Mouse (Mus musculus): ENCODE measurements at regions not wholly inside any gene's neighbourhood (a gene's known extent, or its start where the extent isn't known, plus 50 kb on each side); places are given as distances from the start of the nearest gene placed in this dataset.

DNA sequence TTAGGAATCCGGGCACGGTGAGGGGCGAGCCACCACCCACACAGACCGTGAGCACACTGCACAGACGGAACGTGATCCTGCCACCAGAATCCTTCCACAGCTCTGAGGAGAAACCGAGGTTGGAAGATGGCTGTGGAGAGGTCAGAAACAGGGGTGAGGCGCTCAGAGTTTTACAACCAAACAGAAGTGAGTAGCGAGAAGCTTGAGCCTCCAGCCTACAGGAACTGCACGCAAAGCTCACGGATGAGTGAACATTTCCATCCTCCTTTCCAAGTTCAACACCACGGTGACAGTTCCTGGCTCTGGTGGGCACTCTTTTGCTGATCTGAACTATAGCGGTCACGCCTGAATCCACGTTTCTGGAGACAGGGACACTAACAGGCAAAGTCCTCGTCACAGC lies 225.6 kb downstream of the Bcl2l11 start:
- Histone ChIP-seq H3K4me3 (ENCODE audit: insufficient read depth, low read depth, low read length) (no peak overlapping the region), H3K4me1 (ENCODE audit: control insufficient read depth, insufficient read depth, insufficient read length, low read length) (no peaks in the 10 kb centered on the region), H3K27ac (replicated peaks; ENCODE audit: low read depth, low read length) (no peak overlapping the region)

DNA sequence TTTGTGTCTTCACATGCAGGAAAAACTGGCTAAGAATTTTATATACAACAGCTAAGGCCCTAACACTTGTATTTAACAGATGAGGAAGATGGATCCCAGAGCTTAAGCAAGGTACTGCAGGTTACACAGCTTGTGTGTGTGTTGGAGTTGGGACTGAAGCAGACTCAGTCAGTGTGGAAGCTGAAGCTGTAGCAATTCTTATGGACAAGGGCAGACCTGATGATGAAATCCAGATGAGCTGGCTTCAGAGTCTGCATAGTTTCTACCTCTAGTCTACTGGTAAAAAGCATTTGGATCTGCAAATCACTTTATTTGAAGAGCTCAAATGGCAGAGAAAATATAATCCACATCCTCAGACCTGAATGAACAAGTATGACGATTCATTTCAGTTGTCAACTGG lies 226.7 kb downstream of the Bcl2l11 start:
- H3K27ac ChIP-seq (replicated peaks; ENCODE audit: low read depth, low read length): no peak overlapping the region
- no peaks in the 10 kb centered on the region for H3K4me1 ChIP-seq (ENCODE audit: control insufficient read depth, insufficient read depth, insufficient read length, low read length)
- no peak overlapping the region for H3K4me3 ChIP-seq (ENCODE audit: insufficient read depth, low read depth, low read length)

DNA sequence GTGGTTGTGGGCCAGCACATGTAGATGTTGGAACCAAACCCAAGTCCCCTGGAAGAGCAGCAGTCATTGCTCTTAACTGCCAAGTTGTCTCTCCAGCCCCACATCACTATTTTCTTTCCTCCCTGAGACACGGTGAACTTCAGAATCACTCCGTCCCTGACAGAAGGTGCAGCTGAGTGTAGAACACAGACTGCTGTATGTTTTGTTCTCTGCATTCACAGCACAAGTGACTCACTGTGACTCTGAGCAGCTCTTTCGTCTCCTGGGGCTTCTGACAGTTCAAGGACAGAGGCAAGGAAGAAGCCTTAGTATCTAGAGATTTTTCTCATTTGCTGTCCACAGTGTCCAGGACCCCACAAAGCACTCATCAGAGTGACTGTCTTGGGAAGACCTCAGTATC lies 227.6 kb downstream of the Bcl2l11 start:
- no peak overlapping the region for H3K27ac ChIP-seq (replicated peaks; ENCODE audit: low read depth, low read length)

DNA sequence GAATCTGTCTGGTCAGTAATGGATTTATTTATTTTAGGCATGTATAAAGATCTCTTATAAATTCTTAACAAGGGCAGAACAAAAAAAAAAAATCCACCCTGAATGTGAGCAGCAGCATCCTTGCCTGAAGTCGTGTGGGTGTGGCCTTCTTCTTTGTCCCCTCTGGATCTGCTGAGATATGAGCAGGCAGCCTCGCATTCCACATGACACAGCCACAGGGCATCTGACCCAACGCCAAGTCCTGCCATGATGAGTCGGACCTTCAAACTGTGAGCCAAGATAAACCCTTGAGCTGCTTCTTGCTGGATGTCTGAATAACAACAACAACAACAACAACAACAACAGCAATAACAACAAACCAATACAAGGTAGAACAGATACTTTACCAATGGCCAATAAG lies 230.5 kb downstream of the Bcl2l11 start:
- Histone ChIP-seq H3K27ac (replicated peaks; ENCODE audit: low read depth, low read length) (no peak overlapping the region), H3K4me3 (ENCODE audit: insufficient read depth, low read depth, low read length) (no peak overlapping the region), H3K4me1 (ENCODE audit: control insufficient read depth, insufficient read depth, insufficient read length, low read length) (peaks cover 12% of the 10 kb centered on the region; the same call in 1 of the 2 replicates)

More for the DNA sequence above, 227.6 kb downstream of the Bcl2l11 start:
- Histone ChIP-seq H3K4me3 (ENCODE audit: insufficient read depth, low read depth, low read length) (no peak overlapping the region), H3K4me1 (ENCODE audit: control insufficient read depth, insufficient read depth, insufficient read length, low read length) (no peaks in the 10 kb centered on the region)

DNA sequence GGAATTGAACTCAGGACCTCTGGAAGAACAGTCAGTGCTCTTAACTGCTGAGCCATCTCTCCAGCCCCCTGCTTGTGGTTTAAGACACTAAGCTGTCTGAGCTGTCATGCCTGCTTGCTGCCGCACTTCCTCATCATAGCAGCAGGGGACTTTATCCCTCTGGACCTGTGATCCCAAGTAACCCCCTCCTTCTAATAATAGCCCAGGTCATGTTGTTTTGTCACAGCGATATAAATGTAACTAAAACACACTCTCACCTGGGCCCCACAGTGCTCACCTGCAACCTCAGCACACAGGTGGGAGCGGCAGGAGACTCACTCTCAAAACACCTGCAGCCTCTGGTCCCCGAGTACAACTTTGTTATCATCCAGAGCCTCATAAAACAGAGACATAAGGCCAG lies 231.9 kb upstream of the Spdye4c start:
- H3K4me1 ChIP-seq (ENCODE audit: control insufficient read depth, insufficient read depth, insufficient read length, low read length): peaks cover 12% of the 10 kb centered on the region; the same call in 1 of the 2 replicates
- no peak overlapping the region for H3K27ac ChIP-seq (replicated peaks; ENCODE audit: low read depth, low read length)
- no peak overlapping the region for H3K4me3 ChIP-seq (ENCODE audit: insufficient read depth, low read depth, low read length)

DNA sequence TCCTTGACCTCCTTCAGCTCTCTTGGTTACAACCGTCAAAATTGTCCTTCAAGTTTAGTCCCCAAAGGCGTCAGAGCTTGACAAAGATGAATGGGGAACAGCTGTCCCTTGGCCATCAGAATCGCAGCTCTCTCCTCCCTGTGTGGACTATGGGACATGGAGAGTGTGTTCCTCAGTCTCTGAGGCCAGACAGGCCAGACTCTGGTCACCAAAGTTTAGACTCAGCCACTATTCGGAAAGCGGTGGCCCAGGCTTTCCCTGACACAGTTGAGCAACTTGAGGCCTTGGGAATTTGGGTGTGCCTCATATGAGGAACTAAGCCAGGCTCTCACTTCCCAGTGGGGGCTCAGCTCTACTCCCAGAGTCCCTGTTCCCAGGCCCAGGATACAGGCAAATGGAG lies 230.5 kb upstream of the Spdye4c start:
- Histone ChIP-seq H3K4me1 (ENCODE audit: control insufficient read depth, insufficient read depth, insufficient read length, low read length) (peaks cover 12% of the 10 kb centered on the region; the same call in 1 of the 2 replicates), H3K27ac (replicated peaks; ENCODE audit: low read depth, low read length) (peak overlapping the region; percentile 32; the same call in 1 of the 2 replicates), H3K4me3 (ENCODE audit: insufficient read depth, low read depth, low read length) (no peak overlapping the region)

DNA sequence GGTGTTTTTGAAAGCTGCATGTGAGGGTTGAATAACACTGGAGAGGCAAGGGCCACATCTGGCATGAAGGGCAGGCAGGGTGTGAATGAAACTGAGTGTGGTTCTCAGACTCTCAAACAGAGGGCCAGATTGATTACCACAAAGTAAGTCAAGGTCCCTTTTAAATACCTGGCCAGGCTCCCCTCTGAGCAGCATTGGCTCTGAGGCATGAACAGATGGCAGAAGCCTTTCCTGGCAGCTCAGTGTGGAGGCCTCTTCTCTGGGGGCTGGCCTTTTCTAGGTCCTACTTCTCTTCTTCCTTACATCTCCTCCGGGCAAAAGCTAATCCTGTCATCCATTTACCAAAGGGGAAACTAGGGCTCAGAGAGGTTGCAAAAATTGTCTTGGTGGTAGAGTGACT lies 229.6 kb upstream of the Spdye4c start:
- Histone ChIP-seq H3K4me3 (ENCODE audit: insufficient read depth, low read depth, low read length) (no peak overlapping the region), H3K4me1 (ENCODE audit: control insufficient read depth, insufficient read depth, insufficient read length, low read length) (peaks cover 12% of the 10 kb centered on the region; the same call in 1 of the 2 replicates), H3K27ac (replicated peaks; ENCODE audit: low read depth, low read length) (no peak overlapping the region)

DNA sequence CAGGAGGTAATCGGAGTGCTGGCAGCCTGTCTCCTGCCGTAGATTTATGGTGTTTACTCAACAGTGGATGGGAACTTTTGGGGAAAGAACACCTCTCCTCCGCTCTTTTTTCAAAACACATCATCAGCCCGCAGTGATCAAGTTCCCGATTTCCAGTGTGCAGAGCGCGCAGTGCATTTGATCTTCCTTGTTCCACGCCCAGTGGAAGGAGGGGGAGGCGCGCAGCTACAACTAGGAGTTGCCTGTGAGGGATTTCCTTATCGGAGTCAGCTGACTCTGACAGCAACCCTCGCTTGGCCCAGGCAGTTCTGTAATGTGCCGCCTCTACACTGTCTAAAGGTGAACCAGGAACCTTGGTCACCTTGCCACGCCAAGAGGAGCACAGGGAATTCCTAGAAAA lies 226.8 kb upstream of the Spdye4c start:
- Histone ChIP-seq H3K4me3 (ENCODE audit: insufficient read depth, low read depth, low read length) (no peak overlapping the region), H3K4me1 (ENCODE audit: control insufficient read depth, insufficient read depth, insufficient read length, low read length) (peaks cover 12% of the 10 kb centered on the region; the same call in 1 of the 2 replicates), H3K27ac (replicated peaks; ENCODE audit: low read depth, low read length) (no peak overlapping the region)

DNA sequence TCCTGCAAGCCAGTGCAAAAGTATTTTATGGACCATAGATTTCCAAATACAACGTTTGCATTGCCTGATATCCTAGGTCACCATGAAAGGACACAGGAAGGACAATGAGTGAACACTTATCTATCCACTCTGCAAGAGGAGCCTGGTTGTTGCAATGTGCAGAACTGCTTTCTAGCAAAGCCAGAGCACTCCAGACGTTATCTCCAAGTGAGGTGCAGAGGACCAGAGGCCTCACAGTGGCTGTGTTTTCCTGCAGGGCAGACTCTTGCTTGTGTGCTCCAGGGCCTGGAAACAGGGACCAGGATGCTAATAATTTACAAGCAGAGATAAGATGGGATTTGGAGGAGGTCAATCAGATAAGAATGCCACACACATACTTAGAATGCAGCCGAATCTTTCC lies 226.0 kb upstream of the Spdye4c start:
- H3K27ac ChIP-seq (replicated peaks; ENCODE audit: low read depth, low read length): no peak overlapping the region
- no peak overlapping the region for H3K4me3 ChIP-seq (ENCODE audit: insufficient read depth, low read depth, low read length)
- H3K4me1 ChIP-seq (ENCODE audit: control insufficient read depth, insufficient read depth, insufficient read length, low read length): peaks cover 8% of the 10 kb centered on the region; the same call in 1 of the 2 replicates

DNA sequence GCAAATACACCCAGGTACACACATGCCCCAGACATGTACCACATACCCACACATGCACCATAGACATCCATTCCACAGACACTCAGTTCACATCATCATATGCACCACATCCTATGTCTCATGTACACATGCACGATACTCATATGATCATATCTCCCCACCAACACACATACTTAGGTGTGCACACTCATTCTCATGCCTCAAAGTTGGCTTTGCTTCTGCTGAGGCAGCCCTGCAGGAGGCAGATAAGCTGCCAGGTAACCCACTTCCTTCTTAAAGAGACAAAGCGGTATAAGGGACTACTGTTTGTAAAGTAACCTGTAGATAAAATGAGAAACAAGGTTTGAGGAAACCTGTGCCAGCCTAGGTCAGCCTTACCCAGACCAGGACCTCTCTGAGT lies 225.2 kb upstream of the Spdye4c start:
- H3K27ac ChIP-seq (replicated peaks; ENCODE audit: low read depth, low read length): no peak overlapping the region
- no peak overlapping the region for H3K4me3 ChIP-seq (ENCODE audit: insufficient read depth, low read depth, low read length)
- 0 out of 2 replicates have a peak, but pooled peaks cover 3% of the 10 kb centered on the region for H3K4me1 ChIP-seq (ENCODE audit: control insufficient read depth, insufficient read depth, insufficient read length, low read length)

DNA sequence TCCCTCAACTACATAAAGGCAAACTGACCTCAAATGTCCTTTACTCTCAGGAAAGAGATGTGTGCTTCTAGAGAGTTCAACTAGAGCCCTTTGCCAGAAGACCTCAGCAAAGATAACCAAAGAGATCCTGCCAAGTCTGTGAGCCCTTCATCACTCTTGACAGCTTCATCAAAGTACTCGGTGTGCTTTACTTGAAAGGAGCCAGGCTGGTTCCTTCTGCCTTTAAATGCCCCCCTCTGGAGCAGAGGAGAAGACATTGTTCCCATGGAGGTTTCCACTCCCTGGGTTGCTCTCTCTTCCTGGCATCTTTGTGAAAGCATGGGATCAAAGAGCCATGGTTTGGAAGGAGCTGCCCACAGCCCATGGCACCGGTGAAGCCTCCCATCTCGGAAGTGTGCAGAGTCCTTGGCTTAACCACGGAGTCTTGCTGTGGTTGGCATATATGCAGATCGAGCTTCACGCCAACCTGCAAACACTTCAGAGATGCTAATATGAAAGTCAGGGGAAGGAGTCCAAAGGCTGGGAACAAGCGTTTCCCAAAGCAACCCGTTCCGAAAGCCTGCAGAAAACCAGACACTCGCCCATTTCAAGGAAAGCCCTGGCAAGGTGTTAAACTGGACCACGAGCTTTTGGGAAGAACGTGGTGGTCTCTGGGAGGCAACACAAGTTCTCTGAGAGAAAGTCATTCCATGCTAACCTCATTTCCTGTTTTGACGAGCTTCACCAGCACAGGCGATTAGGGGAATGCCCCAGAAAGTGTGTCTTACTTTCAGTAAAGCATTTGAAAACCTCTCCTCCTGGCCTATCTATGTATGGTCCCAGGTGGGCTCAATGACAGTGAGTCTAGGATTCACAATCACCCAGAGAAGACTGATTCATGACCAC lies 223.5 kb upstream of the Spdye4c start:
- Histone ChIP-seq H3K4me1 (ENCODE audit: control insufficient read depth, insufficient read depth, insufficient read length, low read length) (no peaks in the 10 kb centered on the region), H3K4me3 (ENCODE audit: insufficient read depth, low read depth, low read length) (no peak overlapping the region), H3K27ac (replicated peaks; ENCODE audit: low read depth, low read length) (no peak overlapping the region)

DNA sequence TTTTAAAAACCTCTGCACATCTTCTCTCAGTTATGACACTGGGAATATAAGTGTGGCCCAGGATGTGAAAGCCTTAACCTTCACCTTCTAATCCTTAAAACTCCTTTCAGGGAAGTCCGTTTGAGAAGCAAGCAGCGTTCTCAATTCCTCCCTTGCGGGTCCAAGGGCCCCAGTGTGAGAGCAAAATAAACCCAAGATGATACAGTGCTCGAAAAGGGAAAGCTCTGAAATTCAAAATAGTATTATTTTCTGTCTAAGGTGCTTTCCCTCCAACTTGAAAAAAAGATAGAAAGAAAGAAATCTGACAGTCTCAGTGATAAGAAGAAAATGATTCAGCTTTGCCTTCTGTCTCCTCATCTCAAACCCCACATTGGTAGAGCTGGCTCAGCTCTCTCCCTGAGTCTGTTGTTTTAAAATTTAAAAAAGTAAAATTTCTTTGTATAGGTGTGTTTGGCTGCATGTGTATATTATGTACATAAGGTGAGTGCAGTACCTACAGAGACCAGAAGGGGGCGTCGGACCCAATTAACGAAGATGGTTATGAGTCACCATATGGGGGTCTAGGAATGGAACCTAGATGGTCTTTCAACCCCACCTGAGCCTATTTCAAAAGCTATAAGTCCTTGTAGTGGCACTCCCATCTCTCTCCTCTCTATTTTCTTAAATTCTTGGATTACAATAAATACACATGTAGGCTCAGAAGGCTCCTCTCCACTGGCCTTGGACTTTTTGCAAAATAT lies 222.3 kb upstream of the Spdye4c start:
- Histone ChIP-seq H3K27ac (replicated peaks; ENCODE audit: low read depth, low read length) (no peak overlapping the region), H3K4me1 (ENCODE audit: control insufficient read depth, insufficient read depth, insufficient read length, low read length) (peaks cover 7% of the 10 kb centered on the region), H3K4me3 (ENCODE audit: insufficient read depth, low read depth, low read length) (no peak overlapping the region)

DNA sequence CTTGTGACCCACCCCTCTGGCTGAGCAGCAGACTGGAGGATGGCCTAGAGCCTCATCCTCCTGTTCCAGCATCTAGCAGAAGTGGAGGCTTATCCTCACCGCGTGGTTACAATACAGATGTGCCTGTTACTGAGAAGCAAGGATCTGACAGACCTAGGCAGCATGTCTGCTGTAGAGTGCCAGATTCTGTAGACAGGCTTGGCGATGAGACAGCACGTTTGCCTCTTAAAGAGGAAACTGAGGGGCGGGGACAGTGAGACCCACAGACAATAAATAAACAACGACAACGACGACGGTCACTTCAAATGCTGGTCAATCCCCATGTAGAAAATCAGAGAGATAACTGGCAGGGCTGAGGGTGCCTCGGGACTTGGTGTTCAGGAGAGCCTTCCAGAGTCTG lies 220.2 kb upstream of the Spdye4c start:
- H3K4me3 ChIP-seq (ENCODE audit: insufficient read depth, low read depth, low read length): no peak overlapping the region
- H3K4me1 ChIP-seq (ENCODE audit: control insufficient read depth, insufficient read depth, insufficient read length, low read length): peaks cover 12% of the 10 kb centered on the region
- no peak overlapping the region for H3K27ac ChIP-seq (replicated peaks; ENCODE audit: low read depth, low read length)

DNA sequence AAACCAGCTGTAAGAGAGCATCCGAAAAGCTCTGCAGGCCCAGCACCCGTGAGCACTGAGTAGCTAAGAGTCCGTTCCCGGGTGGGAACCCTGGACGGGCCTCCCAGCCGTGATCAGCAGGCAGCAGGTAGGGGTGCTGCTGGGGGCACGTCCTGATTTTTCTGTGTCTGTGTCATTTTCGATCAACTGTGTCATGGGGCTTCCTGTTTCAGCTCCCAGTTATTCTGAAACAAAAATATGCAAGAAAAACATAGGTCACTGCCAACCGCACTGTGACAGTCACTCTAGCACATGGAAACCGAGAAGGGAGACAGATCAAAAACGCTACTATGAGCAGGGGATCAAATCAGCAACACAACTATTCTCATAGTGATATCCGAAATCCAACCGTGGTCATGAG lies 218.8 kb upstream of the Spdye4c start:
- Histone ChIP-seq H3K4me1 (ENCODE audit: control insufficient read depth, insufficient read depth, insufficient read length, low read length) (peaks cover 12% of the 10 kb centered on the region), H3K27ac (replicated peaks; ENCODE audit: low read depth, low read length) (no peak overlapping the region), H3K4me3 (ENCODE audit: insufficient read depth, low read depth, low read length) (no peak overlapping the region)

DNA sequence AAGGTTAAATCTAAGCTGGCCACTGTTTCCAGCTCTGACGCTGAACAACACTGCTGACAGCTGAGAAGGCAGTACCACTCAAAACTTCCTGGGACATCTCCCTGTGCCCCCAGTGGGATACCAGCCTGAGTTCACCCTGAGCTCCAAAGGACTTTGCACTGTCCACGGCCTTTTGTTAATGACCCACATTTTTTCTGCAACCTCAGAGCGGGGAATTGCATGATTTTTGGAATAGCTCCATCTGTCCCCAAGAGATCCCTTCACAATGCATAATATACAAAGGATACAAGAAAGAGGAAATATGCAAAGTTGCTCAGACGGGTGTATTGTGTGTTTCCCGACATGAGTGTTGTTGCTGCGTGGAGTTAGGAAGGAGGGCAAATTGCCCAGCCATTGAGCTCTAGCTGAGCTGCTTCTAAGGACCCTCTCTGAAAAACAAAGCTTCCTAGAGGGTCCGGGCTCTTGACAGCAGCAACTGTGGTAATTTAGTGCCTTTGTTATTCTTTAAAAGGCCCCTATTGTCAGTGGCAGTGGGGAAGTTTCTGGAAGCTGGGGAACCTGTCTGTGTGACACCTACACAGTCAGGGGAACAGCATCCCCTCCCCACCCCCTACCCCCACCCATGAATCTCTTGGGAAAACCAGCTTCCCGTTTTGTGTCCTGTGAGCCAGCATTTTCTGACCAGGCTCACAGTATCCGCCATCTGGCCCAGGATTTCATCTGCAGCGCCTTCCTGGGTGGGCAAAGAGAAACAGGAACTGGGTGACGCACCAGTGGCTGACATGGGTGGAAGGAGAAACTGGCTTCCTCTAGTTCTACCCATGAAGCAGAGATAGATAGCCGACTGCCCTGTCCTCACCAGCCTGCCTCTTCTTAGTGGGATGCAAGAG lies 217.4 kb upstream of the Spdye4c start:
- Histone ChIP-seq H3K27ac (replicated peaks; ENCODE audit: low read depth, low read length) (peak overlapping the region; percentile 80), H3K4me3 (ENCODE audit: insufficient read depth, low read depth, low read length) (no peak overlapping the region), H3K4me1 (ENCODE audit: control insufficient read depth, insufficient read depth, insufficient read length, low read length) (peaks cover 12% of the 10 kb centered on the region)

Measured in brown adipose tissue, adult 24 weeks (tissue).